Mouse (Mus musculus) forebrain, embryonic 12.5 days (tissue): Measurements from ENCODE around the gene Gimap7. TPM values are rescaled to one million over a fixed set of nuclear protein-coding genes. Genes with fewer than 3 reads are reported as not detected.

Experiments used
- ATAC-seq: fragments of 200-750 bp; cut with Nextera tagmentation; 2 replicates; pipeline ENCODE4 v1.8.0; 2017; ENCODE audit warnings: moderate TSS enrichment; ENCODE audit not compliant: low FRiP score
- H3K27ac ChIP-seq: fragments of 300-500 bp; sonication (generic); 2 replicates; pipeline ENCODE4 v1.5.1; 2016; ENCODE audit warnings: mild to moderate bottlenecking
- H3K27me3 ChIP-seq: fragments of 300-500 bp; sonication (generic); 2 replicates; pipeline ENCODE4 v1.6.1; 2016; ENCODE audit warnings: mild to moderate bottlenecking
- H3K36me3 ChIP-seq: fragments of 300-500 bp; sonication (generic); replicated peaks from 2 replicates; pipeline ENCODE4 v1.6.1; 2016; ENCODE audit warnings: mild to moderate bottlenecking
- H3K4me1 ChIP-seq: fragments of 300-500 bp; sonication (generic); 2 replicates; pipeline ENCODE4 v1.6.1; 2016
- H3K4me2 ChIP-seq: fragments of 300-500 bp; sonication (generic); 2 replicates; pipeline ENCODE4 v1.6.1; 2016; ENCODE audit warnings: mild to moderate bottlenecking, moderate library complexity
- H3K4me3 ChIP-seq: fragments of 300-500 bp; sonication (generic); replicated peaks from 2 replicates; pipeline ENCODE4 v1.5.1; 2016; ENCODE audit warnings: mild to moderate bottlenecking
- H3K9ac ChIP-seq: fragments of 300-500 bp; sonication (generic); 2 replicates; pipeline ENCODE4 v1.6.1; 2016; ENCODE audit warnings: mild to moderate bottlenecking
- H3K9me3 ChIP-seq: fragments of 300-500 bp; sonication (generic); 2 replicates; pipeline ENCODE4 v1.6.1; 2016
- WGBS: fragments of 180-500 bp; shearing (Covaris S2); methylation state at CpG from one replicate; pipeline ENCODE4 v1.1.7; 2016; 5-methylcytosine and 5-hydroxymethylcytosine counted together
- polyA plus RNA-seq: library from polyadenylated mRNA; unstranded; fragments of >200 nt; fragmentation: Nextera tagmentation; extraction: Ambion mirVana; gene quantifications from 2 replicates; pipeline ENCODE4 v1.2.1, GENCODE M21; 2016

The Gimap7 gene
- polyA plus RNA-seq, 1 experiment from 2014 or later, result not detected

- no peak overlapping the region for H3K27ac ChIP-seq
- no peaks in the 10 kb centered on the region for H3K9me3 ChIP-seq
- no peak for ATAC-seq
- H3K4me1 ChIP-seq, result peaks cover 5% of the 10 kb centered on the region
- H3K36me3 ChIP-seq, result no peaks in the 10 kb centered on the region
- H3K4me3 ChIP-seq, result no peak overlapping the region
- H3K9ac ChIP-seq, result no peak overlapping the region
- WGBS, result 91% methylated on average over 5 of the region's 5 CpGs
- no peak overlapping the region for H3K4me2 ChIP-seq
- H3K27me3 ChIP-seq, result peaks cover 23% of the 10 kb centered on the region
These were observed 19.3 kb downstream of the Gimap7 start for GRCm38 (mm10) chr6:48737688-48738087.

GRCm38 (mm10) chr6:48738961-48739779, 20.7 kb downstream of the Gimap7 start, which contains the start of gene Gimap1:
Gene Gimap1 (plus strand): TSS chr6:48739054.
- no peak for ATAC-seq
- H3K4me2 ChIP-seq, result no peak within 1 kb of the TSS
- no peaks in the 10 kb centered on the region for H3K36me3 ChIP-seq
- H3K27ac ChIP-seq, result no peak within 1 kb of the TSS
- no peak within 1 kb of the TSS for H3K9ac ChIP-seq
- 80% methylated on average over 15 of the region's 15 CpGs for WGBS
- H3K27me3 ChIP-seq, result peaks cover 34% of the 10 kb centered on the region
- H3K9me3 ChIP-seq, result no peaks in the 10 kb centered on the region
- peaks cover 10% of the 10 kb centered on the region for H3K4me1 ChIP-seq
- no peak within 1 kb of the TSS for H3K4me3 ChIP-seq

- no peak overlapping the region for H3K9ac ChIP-seq
- no peak overlapping the region for H3K4me2 ChIP-seq
- no peak overlapping the region for H3K4me3 ChIP-seq
- peaks cover 39% of the 10 kb centered on the region for H3K27me3 ChIP-seq
- H3K36me3 ChIP-seq, result no peaks in the 10 kb centered on the region
- WGBS, result 92% methylated on average over 3 of the region's 3 CpGs
- no peak overlapping the region for H3K27ac ChIP-seq
- no peak for ATAC-seq
- peaks cover 10% of the 10 kb centered on the region for H3K4me1 ChIP-seq
- no peaks in the 10 kb centered on the region for H3K9me3 ChIP-seq
These were observed 21.3 kb downstream of the Gimap7 start for GRCm38 (mm10) chr6:48739780-48740055.

GRCm38 (mm10) chr6:48740501-48741169, 22.2 kb downstream of the Gimap7 start:
- H3K36me3 ChIP-seq, result no peaks in the 10 kb centered on the region
- H3K9me3 ChIP-seq, result no peaks in the 10 kb centered on the region
- 73% methylated on average over 3 of the region's 3 CpGs for WGBS
- H3K4me2 ChIP-seq, result no peak overlapping the region
- H3K4me3 ChIP-seq, result no peak overlapping the region
- H3K9ac ChIP-seq, result no peak overlapping the region
- no peak for ATAC-seq
- H3K27me3 ChIP-seq, result peaks cover 41% of the 10 kb centered on the region
- peaks cover 10% of the 10 kb centered on the region for H3K4me1 ChIP-seq
- no peak overlapping the region for H3K27ac ChIP-seq

- ATAC-seq, result no peak
- Histone ChIP-seq H3K27ac (no peak overlapping the region), H3K4me3 (no peak overlapping the region), H3K36me3 (no peaks in the 10 kb centered on the region), H3K27me3 (peaks cover 47% of the 10 kb centered on the region), H3K4me2 (no peak overlapping the region), H3K9ac (no peak overlapping the region), H3K4me1 (peaks cover 10% of the 10 kb centered on the region), H3K9me3 (no peaks in the 10 kb centered on the region)
- WGBS, result 20% methylated on average over 3 of the region's 3 CpGs
These were observed 22.9 kb downstream of the Gimap7 start for GRCm38 (mm10) chr6:48741273-48741672.

- Histone ChIP-seq H3K4me2 (no peak overlapping the region), H3K9ac (no peak overlapping the region), H3K27ac (no peak overlapping the region), H3K36me3 (no peaks in the 10 kb centered on the region), H3K4me1 (peaks cover 10% of the 10 kb centered on the region), H3K27me3 (peaks cover 47% of the 10 kb centered on the region), H3K4me3 (no peak overlapping the region), H3K9me3 (no peaks in the 10 kb centered on the region)
- no peak for ATAC-seq
- 41% methylated on average over 9 of the region's 9 CpGs for WGBS
These were observed 23.3 kb downstream of the Gimap7 start for GRCm38 (mm10) chr6:48741711-48742206.

GRCm38 (mm10) chr6:48742422-48743351, 24.3 kb downstream of the Gimap7 start:
- WGBS, result 2% methylated on average over 52 of the region's 52 CpGs
- Histone ChIP-seq H3K27me3 (peaks cover 47% of the 10 kb centered on the region), H3K4me3 (peak overlapping the region; percentile 48), H3K36me3 (no peaks in the 10 kb centered on the region), H3K9me3 (no peaks in the 10 kb centered on the region), H3K9ac (peak overlapping the region; percentile 33; the same call in 1 of the 2 replicates), H3K4me1 (peaks cover 10% of the 10 kb centered on the region), H3K4me2 (peak overlapping the region; percentile 77), H3K27ac (no peak overlapping the region)
- 0 out of 2 replicates have a peak, but pooled peaks have one; percentile 20 for ATAC-seq

- H3K4me2 ChIP-seq, result no peak overlapping the region
These were observed 27.1 kb downstream of the Gimap7 start for GRCm38 (mm10) chr6:48745490-48745889.

GRCm38 (mm10) chr6:48745959-48746889, 27.8 kb downstream of the Gimap7 start, which contains the start of gene Gimap5:
Gene Gimap5 (plus strand): TSS chr6:48746197.
- peaks cover 39% of the 10 kb centered on the region for H3K27me3 ChIP-seq
- no peak within 1 kb of the TSS for H3K27ac ChIP-seq
- no peak within 1 kb of the TSS for H3K4me3 ChIP-seq
- peaks cover 10% of the 10 kb centered on the region for H3K4me1 ChIP-seq
- no peak within 1 kb of the TSS for H3K4me2 ChIP-seq
- no peaks in the 10 kb centered on the region for H3K36me3 ChIP-seq
- WGBS, result 47% methylated on average over 16 of the region's 16 CpGs
- no peak within 1 kb of the TSS for H3K9ac ChIP-seq
- no peak for ATAC-seq
- no peaks in the 10 kb centered on the region for H3K9me3 ChIP-seq

More at GRCm38 (mm10) chr6:48745490-48745889, 27.1 kb downstream of the Gimap7 start:
- no peaks in the 10 kb centered on the region for H3K36me3 ChIP-seq
- ATAC-seq, result no peak
- no peak overlapping the region for H3K4me3 ChIP-seq
- WGBS, result 61% methylated on average over 2 of the region's 2 CpGs
- peaks cover 46% of the 10 kb centered on the region for H3K27me3 ChIP-seq
- H3K9me3 ChIP-seq, result no peaks in the 10 kb centered on the region
- peaks cover 10% of the 10 kb centered on the region for H3K4me1 ChIP-seq
- no peak overlapping the region for H3K27ac ChIP-seq
- H3K9ac ChIP-seq, result no peak overlapping the region

GRCm38 (mm10) chr6:48747091-48747966, 28.9 kb downstream of the Gimap7 start:
- H3K4me3 ChIP-seq, result no peak overlapping the region
- H3K4me2 ChIP-seq, result no peak overlapping the region
- ATAC-seq, result no peak
- H3K9ac ChIP-seq, result no peak overlapping the region
- H3K27me3 ChIP-seq, result peaks cover 27% of the 10 kb centered on the region
- H3K27ac ChIP-seq, result no peak overlapping the region
- H3K36me3 ChIP-seq, result no peaks in the 10 kb centered on the region
- H3K9me3 ChIP-seq, result no peaks in the 10 kb centered on the region
- 86% methylated on average over 7 of the region's 7 CpGs for WGBS
- peaks cover 8% of the 10 kb centered on the region for H3K4me1 ChIP-seq
